Mouse (Mus musculus): Measurements from ENCODE around the gene Kitl. TPM values are rescaled to one million over a fixed set of nuclear protein-coding genes. Genes with fewer than 3 reads are reported as not detected.

The Kitl gene
- total RNA-seq, 2 experiments from 2014 or later, result not detected

DNA sequence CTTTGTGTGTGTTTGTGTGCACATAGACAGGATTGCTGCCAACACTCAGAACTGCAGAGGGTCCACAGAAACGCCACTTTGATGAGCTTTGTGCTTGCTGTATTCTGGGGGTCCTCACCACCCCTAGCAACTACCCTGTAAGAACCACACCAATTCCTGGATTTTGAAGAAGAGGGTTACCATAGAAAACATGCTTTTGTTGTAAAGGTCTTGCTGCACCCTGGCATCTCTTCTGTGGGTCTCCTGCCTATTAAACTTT lies 7.3 kb downstream of the Kitl start:
- no peak for ATAC-seq (replicated peaks; ENCODE audit: low FRiP score, low TSS enrichment, poor library complexity, severe bottlenecking)

DNA sequence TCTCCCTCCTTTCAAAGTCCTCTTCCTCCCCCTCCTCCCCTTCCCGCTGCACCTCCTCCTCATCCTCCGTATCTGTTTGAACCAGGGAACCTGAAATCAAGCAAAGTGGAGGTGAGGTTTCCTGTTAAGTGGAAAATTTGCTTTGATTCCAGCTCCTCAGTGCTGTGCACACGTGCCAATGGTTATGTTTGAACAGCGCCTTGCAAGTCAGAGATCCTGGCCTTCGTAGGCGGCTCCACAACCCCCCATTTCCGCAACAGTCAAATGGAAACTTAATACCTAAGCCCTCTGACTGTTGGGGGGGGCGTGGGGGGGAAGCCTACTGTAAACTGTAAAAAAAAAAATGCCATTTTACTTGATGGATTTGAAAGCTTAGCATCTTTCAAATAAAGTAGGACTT lies 10.2 kb downstream of the Kitl start:
- ATAC-seq (replicated peaks; ENCODE audit: low FRiP score, low TSS enrichment, poor library complexity, severe bottlenecking), result no peak

DNA sequence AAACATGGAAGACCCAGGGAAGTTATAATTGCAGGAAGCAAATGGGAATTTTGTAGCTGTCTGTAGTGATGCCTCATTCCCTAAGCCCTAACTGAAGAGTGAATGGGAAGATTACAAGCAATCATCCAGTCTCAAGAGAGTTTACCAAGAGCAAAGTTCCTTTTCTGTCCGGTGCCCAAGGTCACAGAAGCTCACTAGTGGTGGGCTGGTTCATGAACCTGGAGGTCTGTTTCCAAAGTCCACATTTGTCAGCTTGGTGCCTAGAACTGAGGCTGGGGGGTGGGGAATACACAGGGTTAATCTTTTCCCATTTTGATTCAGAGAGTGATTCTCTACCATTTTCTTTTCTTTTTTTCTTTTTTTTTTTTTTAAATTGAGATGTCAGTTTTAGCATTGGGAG lies 11.3 kb downstream of the Kitl start:
- ATAC-seq (replicated peaks; ENCODE audit: low FRiP score, low TSS enrichment, poor library complexity, severe bottlenecking), result no peak

DNA sequence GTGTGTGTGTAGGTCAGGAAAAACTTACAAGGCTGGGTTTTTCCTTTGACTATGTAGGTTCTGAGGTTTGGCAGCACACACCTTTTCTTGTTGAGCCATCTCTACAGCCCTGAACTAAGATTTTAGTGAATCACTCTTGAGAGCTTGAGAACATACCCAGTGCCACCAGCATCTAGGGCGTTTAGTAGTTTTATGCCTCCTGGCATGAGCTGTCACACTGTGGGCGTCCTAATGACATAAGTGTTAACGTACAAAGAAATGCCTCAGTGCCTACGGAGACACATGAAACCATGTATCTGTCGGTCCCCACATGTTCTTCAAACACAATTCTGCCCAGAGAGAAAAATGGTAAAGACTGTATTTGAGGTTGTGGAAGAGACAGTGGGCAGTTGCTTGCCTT lies 15.0 kb downstream of the Kitl start:
- no peak for ATAC-seq (replicated peaks; ENCODE audit: low FRiP score, low TSS enrichment, poor library complexity, severe bottlenecking)

DNA sequence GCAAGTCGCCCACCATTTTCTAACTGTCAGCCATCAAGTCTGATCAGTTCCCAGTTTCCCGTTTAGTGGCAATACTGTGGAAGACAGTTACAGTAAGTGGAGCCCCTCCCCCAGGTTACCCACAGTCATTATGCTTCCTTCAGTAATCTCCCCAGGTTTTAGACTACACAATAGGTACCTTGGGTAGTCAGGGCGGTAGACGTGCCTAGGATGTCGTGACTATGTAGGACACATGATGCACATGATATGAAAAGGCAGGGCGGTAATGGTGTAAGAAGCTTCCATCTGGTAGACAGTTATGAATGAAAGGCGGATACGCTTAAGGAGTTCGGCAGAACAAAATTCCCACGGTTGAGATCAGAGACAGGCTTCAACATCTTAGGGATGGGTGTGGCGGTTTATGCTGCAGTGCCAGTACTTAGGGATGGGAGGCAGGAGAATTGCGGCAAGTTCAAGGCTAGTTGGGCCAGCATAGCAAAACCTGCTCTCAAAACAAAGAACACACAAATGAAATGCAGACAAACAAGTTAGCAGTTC lies 15.6 kb downstream of the Kitl start:
- no peak for ATAC-seq (replicated peaks; ENCODE audit: low FRiP score, low TSS enrichment, poor library complexity, severe bottlenecking)

DNA sequence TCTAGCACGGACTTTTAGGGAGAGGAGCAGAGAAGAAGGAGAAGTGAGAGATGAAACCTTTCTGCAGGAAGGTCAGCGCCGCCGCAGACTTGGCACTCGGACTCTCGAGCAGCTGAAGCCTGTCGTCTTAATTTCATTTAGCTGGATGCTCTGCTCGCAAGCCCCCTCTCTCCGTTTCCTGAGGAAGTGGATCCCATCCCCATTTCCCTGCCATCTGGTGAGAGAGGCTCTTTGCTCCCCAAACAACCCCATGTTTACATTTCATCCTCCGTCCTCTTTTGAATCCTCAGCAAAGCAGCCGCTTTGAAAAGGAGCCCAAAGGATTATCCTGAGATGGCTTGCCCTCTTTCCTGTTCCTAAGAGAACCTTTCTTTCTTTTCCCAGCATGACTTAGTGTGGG lies 16.2 kb downstream of the Kitl start:
- no peak for ATAC-seq (replicated peaks; ENCODE audit: low FRiP score, low TSS enrichment, poor library complexity, severe bottlenecking)

DNA sequence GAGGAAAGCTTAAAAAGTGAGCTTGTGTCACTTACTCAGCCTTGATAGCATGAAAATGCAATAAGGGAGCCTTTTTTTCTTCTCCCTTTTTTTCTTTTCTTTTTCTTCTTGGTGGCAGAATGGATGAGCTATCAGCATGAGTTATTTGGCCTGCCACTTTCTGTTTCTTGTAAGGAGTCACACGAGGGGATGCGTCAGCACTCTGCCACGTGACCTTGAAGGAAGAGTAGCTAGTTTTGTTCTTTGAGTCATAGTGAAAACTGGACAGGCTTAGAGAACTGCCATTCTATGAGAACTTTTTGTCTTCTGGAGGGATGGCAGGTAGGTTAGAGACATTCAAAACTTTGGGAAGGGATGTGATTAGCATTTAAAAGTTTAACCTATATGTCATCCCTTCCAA lies 17.1 kb downstream of the Kitl start:
- no peak for ATAC-seq (replicated peaks; ENCODE audit: low FRiP score, low TSS enrichment, poor library complexity, severe bottlenecking)

DNA sequence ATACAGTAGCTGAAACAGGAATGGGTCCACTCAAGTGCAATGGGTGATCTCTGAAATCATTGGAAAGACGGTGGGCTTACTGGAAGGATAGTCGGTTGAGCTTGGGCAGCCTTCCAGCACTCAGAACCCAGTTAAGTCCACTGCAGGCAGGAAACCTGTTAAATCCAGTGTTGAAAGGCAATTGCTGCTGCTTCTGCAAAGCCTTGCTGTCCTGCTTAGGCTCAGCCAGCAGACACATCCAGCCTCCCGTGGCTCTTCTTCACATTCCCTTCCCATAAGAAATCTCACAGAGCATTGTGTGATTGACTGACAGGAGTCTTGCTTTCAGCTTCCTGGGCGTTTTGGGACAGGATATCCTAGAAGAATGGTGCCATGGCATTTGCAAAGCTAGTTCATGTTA lies 20.6 kb downstream of the Kitl start:
- ATAC-seq (replicated peaks; ENCODE audit: low FRiP score, low TSS enrichment, poor library complexity, severe bottlenecking), result no peak

DNA sequence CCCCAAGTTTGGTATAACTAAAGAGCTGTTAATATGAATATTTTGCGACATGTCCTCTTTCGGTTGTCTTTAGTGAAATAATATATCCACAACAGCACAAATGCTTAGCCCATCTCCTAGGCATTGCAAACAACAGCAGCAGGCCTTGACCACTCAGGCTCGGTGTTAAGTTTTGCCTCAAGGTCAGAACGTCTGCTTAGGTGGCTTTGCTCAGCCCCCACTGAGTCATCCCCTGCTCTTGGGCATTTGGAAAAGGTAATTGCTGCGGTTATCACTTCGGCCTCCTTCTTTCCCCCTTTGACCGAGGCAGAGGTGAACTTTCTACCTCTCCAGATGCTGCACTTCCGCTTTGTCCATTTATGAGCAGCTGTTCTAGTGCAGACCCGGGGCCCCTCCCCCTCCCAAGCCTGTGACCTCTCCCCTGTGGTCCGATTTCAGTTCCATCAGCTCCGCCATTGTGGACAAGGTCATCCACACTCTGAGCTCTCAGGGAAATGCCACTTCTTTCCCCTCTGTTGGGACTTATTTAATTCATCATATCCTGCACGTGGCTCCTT lies 23.0 kb downstream of the Kitl start:
- no peak for ATAC-seq (replicated peaks; ENCODE audit: low FRiP score, low TSS enrichment, poor library complexity, severe bottlenecking)

DNA sequence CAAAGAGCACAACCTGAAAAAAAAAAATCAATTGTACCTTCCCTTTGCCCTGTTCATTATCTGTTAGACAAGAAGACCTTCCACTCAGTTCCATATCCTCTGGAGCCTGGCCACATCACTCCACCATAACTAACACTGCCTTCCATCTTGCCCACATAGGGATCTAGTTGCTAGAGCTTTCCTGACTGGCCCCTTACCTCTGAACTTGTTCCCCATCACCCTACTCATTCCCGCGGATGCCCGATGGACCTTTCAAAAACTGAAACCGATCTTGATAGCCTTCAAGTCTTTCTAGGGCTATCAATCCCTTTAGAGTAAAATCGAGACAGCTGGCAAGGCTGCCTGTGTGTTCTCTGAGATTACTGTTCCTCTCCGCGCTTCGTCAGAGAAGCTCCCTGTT lies 23.6 kb downstream of the Kitl start:
- ATAC-seq (replicated peaks; ENCODE audit: low FRiP score, low TSS enrichment, poor library complexity, severe bottlenecking), result no peak

DNA sequence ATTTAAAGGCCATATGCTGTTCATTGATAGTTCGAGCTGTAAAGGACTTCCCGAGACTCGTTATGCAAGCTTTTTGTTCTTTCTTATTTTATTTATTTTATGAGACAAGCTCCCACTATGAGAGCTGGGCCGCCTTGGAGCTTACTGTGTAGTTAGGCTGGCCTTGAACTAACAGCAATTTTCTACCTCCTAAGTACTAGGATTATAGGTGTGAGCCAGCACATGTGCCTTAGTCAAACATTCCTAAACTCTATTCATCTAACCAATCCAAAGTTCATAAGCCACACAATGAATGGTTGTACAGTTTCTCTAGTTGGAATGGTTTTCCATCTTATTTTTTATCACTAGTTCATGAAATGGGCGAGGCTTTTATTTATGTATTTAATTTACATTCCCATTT lies 28.3 kb downstream of the Kitl start:
- ATAC-seq (replicated peaks; ENCODE audit: low FRiP score, low TSS enrichment, poor library complexity, severe bottlenecking), result no peak

DNA sequence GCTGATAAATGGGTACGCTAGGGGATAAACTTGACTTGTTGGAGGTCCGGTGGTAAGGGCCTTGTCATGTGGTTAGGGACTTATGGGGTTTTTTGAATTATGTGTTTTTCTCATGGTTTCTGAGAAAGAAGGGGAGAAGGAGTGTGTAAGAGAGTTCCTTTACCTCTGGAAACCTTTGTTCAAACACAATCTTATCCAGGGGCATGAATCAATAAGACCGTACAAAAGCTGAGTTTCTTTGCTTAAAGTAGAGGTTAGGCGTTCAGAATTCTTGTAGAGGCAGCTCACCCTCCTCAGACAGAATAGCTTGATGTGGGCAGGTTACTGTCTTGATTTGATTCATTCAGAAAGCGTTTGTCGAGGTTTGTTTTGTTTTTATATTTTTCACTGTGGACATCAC lies 28.7 kb downstream of the Kitl start:
- ATAC-seq (replicated peaks; ENCODE audit: low FRiP score, low TSS enrichment, poor library complexity, severe bottlenecking), result no peak

DNA sequence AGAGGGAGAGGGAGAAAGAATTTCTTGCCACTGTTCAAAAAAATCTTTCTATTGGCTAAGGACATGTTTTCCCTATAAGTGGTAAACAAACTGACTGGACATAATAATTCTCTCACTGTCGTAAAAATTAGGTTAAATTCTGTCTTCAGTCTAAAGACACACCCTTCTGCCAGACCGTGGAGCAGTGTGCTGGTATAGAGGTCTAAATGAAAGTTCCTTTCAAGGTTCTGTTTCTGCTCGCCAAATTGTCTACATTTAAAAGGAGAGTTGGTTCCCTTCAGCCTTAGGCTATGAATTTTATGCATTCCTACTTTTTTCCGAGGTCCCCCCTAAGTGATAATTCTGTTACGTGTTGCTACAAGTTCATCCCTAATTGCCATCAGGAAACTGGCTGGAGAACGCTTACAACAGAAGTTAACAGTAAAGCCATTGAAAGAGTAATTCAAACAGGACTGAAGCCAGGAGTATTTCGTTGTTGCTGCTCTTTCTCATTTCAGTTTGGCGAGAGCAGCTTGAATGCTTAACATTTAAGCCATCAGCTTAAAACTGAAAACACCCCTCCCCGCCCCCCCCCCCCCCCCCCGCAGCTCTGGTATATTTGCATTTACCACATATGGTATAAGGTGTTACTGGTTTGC lies 35.8 kb downstream of the Kitl start:
- ATAC-seq (replicated peaks; ENCODE audit: low FRiP score, low TSS enrichment, poor library complexity, severe bottlenecking), result no peak

DNA sequence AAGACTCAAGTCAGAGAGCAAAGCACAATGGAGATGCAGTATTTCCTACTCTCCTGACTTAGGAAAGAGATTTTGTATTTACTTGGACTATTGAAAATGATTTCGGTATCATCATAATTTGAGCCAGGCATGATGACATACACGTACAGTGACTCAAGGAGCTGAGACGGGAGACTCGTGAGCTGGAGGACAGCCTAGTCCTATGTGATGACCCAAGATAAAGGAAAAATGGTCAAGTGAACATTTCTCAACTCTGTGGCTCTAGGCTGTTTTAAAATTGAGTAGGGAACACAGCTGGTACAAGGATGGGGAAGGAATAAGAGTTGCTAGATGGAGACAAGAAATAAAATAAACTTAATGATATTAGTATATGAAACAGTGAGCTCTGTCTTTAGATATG lies 37.0 kb downstream of the Kitl start:
- no peak for ATAC-seq (replicated peaks; ENCODE audit: low FRiP score, low TSS enrichment, poor library complexity, severe bottlenecking)

DNA sequence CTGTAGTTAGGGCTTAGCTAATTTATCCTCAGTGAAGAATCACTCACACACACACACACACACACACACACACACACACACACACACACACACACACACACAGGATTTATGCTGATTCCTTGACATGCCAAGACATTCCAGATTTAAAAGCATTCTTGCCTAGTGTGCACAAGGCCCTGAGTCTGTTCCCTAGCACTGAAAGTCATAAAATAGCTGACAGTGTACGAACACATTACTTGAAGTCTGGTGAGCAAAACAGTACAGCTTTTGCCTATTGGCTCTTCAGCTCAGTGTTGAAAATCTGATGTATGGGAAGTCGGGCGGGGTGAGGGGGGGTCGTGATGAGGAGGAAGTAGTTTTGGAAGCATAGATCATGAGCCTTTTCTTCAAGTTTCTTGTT lies 37.5 kb downstream of the Kitl start:
- ATAC-seq (replicated peaks; ENCODE audit: low FRiP score, low TSS enrichment, poor library complexity, severe bottlenecking), result no peak

DNA sequence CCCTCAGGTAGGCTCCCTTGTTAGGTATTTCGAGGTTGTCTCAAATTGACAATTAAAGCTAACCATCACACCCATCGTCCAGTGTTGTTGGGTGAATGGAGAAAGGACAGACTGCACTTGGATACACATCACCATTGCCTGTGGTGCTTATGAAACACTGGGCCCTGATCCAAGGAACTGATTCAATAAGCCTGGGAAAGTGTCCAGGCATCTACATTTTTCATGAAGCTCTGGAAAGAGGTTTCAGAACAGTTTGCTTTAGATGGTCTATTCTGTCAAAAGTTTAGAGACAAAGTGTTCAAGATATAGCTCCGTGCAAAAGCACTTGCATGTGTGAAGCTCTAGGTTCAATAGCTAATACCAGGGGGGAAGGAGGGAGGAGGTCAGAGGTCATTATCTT lies 38.6 kb downstream of the Kitl start:
- no peak for ATAC-seq (replicated peaks; ENCODE audit: low FRiP score, low TSS enrichment, poor library complexity, severe bottlenecking)

DNA sequence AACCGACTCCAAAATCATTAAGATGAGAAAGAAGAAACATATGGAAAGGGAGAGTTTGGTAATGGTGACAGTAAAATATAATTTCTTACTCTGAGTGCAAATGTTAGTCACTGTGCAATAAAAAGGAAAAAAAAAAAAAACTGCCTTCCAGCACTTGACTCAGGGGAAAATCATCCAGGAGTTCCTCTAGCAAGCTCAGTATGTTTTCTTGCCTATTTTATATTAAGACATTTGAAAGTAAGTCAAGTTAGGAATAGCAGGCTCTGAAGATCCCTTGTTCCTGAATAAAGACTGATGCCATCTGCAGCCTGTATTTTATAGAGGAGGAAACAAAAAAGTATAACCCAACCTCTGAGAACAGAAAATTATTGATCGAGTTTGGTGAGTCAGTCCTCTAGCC lies 39.7 kb downstream of the Kitl start:
- ATAC-seq (replicated peaks; ENCODE audit: low FRiP score, low TSS enrichment, poor library complexity, severe bottlenecking), result no peak

DNA sequence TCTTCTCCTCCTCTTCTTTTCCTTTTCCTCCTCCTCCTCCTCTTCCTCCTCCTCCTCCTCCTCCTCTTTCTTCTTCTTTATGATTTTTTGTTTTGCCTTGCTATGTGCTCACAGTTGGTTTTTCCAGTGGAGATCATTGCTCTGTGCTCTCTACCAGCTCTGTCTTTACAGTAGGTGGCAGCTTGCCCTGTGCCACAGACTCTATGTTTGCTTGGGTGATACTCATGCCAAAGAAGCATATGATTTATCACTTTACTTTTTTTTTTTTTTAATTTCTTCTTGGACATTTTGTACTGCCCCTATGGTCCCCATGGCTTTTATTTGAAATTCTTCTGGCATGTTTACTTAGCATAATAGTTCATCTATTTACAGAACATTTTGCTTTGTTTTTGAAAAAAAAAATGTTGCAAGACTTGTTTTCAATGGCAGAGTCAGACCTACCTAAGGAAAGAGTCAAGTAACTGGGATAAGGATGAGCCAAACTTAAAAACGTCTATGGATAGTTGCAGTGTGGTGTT lies 41.7 kb downstream of the Kitl start:
- ATAC-seq (replicated peaks; ENCODE audit: low FRiP score, low TSS enrichment, poor library complexity, severe bottlenecking), result no peak

DNA sequence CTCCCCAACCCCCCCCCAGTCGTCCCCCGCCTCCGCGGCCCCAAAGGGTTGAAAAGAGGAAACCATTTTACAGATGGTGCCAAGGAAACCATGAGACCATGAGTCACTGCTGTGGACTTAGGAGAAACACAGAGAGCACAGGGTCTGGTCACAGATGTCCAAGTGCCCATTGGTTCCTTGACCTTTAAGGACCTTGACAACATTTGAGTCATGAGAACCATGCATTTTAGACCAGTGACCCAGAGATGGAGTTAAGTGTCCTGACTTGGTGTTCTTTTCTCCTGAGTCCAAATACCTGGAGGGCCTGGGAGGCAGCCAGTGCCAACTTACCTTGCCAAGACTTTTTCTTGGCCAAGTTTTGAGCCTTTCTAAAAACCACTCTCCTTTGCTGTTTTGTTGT lies 43.9 kb downstream of the Kitl start:
- no peak for ATAC-seq (replicated peaks; ENCODE audit: low FRiP score, low TSS enrichment, poor library complexity, severe bottlenecking)

DNA sequence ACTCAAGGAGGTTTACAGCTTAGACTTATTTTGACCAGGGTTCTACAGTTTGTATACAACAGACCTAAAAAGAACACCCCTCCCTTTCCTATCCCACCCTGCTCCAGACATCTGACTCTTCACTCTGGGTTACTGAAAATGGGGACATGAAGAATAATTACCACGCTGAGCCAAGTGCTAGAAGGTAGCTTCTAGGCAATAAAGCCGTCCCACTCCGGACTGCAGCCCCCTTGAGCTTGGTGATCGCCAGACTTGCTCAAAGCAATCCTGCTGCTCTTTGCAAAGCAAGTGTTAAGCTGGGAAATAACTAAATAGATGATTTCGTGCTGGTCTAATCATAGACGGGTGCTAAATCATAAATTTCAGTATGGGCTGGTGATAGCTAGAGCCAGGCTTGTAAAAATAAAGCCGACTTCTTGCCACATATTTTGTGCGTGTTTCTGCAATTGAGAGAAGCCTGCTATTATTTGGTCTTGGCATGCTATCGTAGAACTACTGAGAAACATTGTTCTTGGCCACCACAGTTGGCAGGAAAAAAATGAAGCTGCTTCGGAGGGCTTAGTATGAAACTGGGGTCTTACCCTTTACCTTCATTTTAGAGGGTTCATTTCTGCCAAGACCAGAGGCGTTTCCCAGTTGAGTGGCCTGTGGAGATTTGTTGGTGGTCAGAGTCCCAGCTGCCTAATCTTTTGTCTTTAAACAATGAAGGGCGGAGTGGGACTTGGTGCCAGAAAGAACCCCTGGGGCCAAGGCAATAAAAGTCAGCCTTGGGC lies 50.3 kb downstream of the Kitl start:
- no peak for ATAC-seq (replicated peaks; ENCODE audit: low FRiP score, low TSS enrichment, poor library complexity, severe bottlenecking)

DNA sequence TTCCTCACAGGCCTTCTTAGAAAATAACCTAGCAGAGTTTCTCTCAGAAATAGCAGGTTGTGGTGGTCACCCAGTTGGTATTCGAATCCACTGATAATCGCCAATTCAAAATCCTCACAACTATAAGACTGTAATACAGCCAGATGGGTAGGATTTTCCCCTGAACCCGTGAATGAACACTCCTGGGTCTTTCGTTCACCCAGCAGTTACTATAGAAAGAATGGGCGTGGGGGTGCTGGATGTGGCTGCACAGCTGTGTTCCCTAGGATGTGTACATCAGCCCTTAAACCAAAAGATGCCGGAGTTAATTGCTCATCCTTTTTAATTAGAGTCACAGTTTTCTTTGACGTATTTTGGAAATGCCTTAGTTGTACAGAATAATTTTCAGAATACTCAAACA lies 50.9 kb downstream of the Kitl start:
- no peak for ATAC-seq (replicated peaks; ENCODE audit: low FRiP score, low TSS enrichment, poor library complexity, severe bottlenecking)
